Comparison of ENCODE assay signal across 33 mouse cellular contexts in the genomic region with DNA sequence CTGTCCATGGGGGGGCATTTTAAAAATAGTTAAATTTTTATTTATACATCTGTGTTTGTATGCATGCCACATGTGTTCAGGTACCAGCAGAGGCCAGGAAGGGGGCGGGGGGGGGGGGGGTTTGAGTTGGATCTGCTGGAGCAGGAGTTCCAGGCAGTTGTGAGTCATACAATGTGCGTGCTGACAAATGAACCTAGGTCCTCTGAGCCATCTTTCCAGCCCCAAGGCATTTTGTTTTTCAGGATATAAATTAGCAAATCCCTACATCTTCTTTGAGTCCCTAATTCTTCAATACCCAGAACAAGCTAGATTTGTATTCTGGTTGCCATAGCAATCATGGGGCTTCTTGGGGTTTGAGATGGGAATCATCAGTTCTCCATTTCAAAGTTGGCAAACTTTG.
"Had no signal": no experiment of that assay in that cellular context is flagged by ENCODE, and none has a peak within 500 bp of the region (broad histone marks: within the 10 kb centered on the region; RNA-seq: fewer than 3 reads in every experiment).

No protein-coding gene starts in this region.

- H3K4me3 ChIP-seq: limb, embryonic 10.5 days; limb, embryonic 12.5 days; limb, embryonic 13.5 days; limb, embryonic 15.5 days; liver, embryonic 12.5 days; liver, embryonic 13.5 days; liver, embryonic 15.5 days; lung, embryonic 15.5 days; megakaryocyte, embryonic 14.5 days; midbrain, embryonic 10.5 days; midbrain, embryonic 12.5 days; midbrain, embryonic 13.5 days; midbrain, embryonic 15.5 days; myocyte; neural tube, embryonic 12.5 days; neural tube, embryonic 13.5 days had no signal

- H3K4me2 ChIP-seq: limb, embryonic 12.5 days; limb, embryonic 13.5 days; limb, embryonic 15.5 days; liver, embryonic 11.5 days; liver, embryonic 12.5 days; liver, embryonic 13.5 days; liver, embryonic 15.5 days; lung, embryonic 14.5 days; lung, embryonic 15.5 days; midbrain, embryonic 11.5 days; midbrain, embryonic 12.5 days; midbrain, embryonic 13.5 days; midbrain, embryonic 15.5 days; neural tube, embryonic 12.5 days; neural tube, embryonic 13.5 days had no signal

- H3K9ac ChIP-seq: limb, embryonic 12.5 days; limb, embryonic 13.5 days; limb, embryonic 15.5 days; liver, embryonic 12.5 days; liver, embryonic 13.5 days; liver, embryonic 14.5 days; liver, embryonic 15.5 days; liver, postnatal 0 days; lung, embryonic 14.5 days; lung, embryonic 15.5 days; midbrain, embryonic 12.5 days; midbrain, embryonic 13.5 days; midbrain, embryonic 15.5 days; neural tube, embryonic 12.5 days; neural tube, embryonic 13.5 days had no signal

- H3K27ac ChIP-seq: limb, embryonic 10.5 days; limb, embryonic 12.5 days; limb, embryonic 13.5 days; limb, embryonic 15.5 days; liver, embryonic 12.5 days; liver, embryonic 13.5 days; liver, embryonic 14.5 days; liver, embryonic 15.5 days; lung, embryonic 15.5 days; macrophage; midbrain, embryonic 10.5 days; midbrain, embryonic 12.5 days; midbrain, embryonic 13.5 days; midbrain, embryonic 15.5 days; neural tube, embryonic 12.5 days; neural tube, embryonic 13.5 days had no signal

- H3K27me3 ChIP-seq: limb, embryonic 12.5 days; limb, embryonic 13.5 days; limb, embryonic 15.5 days; lung, embryonic 15.5 days; neural tube, embryonic 13.5 days had no signal

- ATAC-seq: liver, embryonic 12.5 days; liver, postnatal 0 days; lung, postnatal 0 days; midbrain, embryonic 13.5 days; midbrain, embryonic 15.5 days; midbrain, embryonic 16.5 days had no signal

- DNase-seq: left cerebral cortex, postnatal 4 days; liver; liver, embryonic 13.5 days; liver, postnatal 0 days; lung, adult 18-20 months; lung, adult 2 months; lung, embryonic 14.5 days; lung, postnatal 10 days; lung, postnatal 14 days; lung, postnatal 36 days; lung, postnatal 4 days; midbrain, embryonic 14.5 days had no signal

- H3K36me3 ChIP-seq: limb, embryonic 10.5 days; limb, embryonic 12.5 days; limb, embryonic 13.5 days; limb, embryonic 15.5 days; liver, embryonic 12.5 days; liver, embryonic 13.5 days; liver, embryonic 15.5 days; lung, embryonic 15.5 days; midbrain, embryonic 10.5 days; midbrain, embryonic 12.5 days; midbrain, embryonic 13.5 days; midbrain, embryonic 15.5 days; neural tube, embryonic 12.5 days; neural tube, embryonic 13.5 days had no signal

- H3K9me3 ChIP-seq: limb, embryonic 10.5 days; limb, embryonic 12.5 days; limb, embryonic 13.5 days; limb, embryonic 15.5 days; liver, embryonic 12.5 days; liver, embryonic 13.5 days; liver, embryonic 15.5 days; lung, embryonic 15.5 days; megakaryocyte, embryonic 14.5 days; midbrain, embryonic 10.5 days; midbrain, embryonic 12.5 days; midbrain, embryonic 13.5 days; midbrain, embryonic 15.5 days; neural tube, embryonic 12.5 days; neural tube, embryonic 13.5 days had no signal

- H3K4me1 ChIP-seq: limb, embryonic 13.5 days; limb, embryonic 15.5 days; liver, embryonic 12.5 days; midbrain, embryonic 12.5 days; midbrain, embryonic 13.5 days; midbrain, embryonic 15.5 days; neural tube, embryonic 12.5 days; neural tube, embryonic 13.5 days had no signal
